Mouse (Mus musculus) heart, postnatal 4 days (tissue): ENCODE measurements at regions not wholly inside any gene's neighbourhood (a gene's known extent, or its start where the extent isn't known, plus 50 kb on each side); places are given as distances from the start of the nearest gene placed in this dataset.

Source experiments
- DNase-seq: peaks from one replicate; pipeline ENCODE4 v3.0.0; 2021

DNA sequence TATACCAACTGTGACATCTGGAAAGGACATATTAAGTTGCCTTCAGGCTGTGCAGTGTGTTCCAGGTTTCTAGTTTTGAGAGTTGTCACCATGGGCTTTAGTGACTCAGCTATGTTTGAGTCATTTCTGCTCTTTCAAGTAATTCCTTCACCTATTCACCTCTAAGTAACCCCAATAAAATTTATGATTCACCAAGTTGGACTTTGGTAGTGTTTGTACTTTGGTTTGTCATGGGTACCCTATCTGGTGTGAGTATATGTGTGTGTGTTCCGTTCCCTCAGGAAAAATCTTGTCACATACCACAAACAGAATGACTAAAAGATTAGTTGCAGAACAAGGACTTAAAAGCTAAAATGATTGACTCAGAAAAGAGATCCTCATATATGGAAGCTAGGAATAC, 76.8 kb upstream of the Crbn start:
- DNase-seq, result no peak

DNA sequence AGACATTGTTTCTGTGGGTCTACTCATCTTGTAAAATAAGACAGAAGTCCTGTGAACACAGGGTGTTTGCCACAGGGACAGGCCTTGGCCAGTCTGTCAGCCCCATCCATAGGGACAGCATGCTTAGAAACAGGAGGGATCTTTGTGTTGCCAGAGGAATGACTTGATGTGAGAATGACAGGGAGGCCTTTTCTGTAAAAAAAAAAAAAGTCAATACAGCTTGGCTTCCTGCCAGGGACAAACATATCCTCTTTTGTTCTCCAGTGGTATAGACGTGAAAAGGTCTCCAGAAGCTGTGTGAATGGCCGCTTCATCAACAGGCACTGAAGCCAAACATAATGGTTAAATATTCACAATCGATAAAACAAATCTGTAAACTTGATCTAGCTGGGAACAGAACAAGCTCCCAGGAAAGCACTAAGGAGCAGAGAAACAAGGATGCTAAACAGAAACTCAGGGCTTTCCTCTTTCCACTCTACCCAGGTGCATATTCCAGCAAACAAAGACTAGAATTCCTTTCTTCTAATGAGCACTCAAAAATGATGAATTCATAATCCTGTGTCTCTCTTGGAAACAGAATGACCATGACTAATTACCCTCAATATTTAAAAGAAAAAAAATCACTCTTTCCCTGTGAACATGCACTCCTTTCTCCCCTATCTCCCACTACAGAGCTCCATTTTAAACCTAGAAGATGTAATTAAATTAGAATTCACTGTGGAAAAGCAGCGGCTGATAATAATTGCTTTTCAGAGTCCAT, 92.2 kb upstream of the Crbn start:
- DNase-seq, result no peak

DNA sequence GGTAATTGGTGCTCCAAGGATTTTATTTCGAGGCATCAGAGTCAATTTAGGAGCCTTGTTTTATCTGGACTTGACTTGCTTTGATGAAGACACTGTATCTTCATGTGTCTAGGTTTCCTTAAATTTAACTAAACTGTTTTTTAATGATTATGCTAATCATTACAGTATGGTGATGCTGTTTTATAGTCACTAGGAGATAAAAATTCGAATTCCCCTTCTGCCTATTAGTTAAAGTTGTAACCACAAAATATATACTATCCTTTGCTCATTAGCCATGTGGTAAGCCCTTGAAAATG, 92.7 kb upstream of the Crbn start:
- DNase-seq, result no peak

DNA sequence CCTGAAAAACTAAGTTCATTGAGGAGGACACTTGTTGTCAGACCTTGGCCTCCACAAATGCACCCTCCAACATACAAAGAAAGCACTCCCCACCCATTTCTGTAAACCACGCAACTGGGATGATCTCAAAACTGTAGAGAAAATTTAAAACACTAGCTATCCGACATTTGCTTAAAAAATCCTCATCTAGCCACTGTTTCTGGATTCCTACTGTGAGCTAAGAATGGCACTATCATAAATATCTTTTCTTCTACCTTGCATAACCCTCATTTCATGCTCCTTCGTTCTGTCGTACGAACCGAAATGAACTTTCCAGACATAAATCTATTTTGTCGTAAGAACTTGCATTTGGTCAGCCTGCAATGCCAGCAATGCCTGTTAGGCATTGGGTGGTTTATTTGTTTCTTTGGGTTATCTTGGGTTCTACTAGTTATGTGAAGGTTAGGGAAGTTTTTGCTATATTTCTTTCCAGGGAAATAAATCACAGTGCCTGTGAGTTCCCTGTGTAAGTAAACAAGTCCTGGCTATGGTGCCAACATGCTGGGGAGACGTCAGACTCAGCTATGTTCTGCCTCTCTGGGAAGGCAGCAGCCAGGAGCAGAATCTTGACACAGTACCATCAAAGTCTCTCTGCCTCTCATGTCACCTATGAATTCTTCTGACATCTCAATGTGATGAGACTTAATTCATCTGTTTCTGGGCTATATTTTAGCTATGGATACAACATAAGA, 104.2 kb upstream of the Crbn start:
- DNase-seq, result no peak

DNA sequence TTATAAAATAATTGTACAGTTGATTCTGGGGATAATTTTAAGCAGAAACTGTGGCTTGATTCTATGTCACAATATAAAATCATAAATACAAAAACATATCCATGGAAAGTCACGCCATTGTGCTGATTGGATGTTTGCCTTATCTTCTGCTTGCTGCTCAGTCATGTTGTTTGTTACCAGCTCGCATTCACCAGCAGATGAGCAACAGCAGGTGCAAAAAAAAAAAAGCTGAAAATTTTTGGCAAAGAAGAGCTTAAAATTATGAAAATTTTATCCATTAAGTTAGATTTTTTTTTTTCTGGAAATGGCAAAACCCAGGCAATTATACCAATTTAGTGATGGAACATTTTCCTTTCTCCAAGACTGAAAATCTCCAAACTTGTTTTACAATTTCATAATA, 115.2 kb upstream of the Crbn start:
- DNase-seq, result no peak

DNA sequence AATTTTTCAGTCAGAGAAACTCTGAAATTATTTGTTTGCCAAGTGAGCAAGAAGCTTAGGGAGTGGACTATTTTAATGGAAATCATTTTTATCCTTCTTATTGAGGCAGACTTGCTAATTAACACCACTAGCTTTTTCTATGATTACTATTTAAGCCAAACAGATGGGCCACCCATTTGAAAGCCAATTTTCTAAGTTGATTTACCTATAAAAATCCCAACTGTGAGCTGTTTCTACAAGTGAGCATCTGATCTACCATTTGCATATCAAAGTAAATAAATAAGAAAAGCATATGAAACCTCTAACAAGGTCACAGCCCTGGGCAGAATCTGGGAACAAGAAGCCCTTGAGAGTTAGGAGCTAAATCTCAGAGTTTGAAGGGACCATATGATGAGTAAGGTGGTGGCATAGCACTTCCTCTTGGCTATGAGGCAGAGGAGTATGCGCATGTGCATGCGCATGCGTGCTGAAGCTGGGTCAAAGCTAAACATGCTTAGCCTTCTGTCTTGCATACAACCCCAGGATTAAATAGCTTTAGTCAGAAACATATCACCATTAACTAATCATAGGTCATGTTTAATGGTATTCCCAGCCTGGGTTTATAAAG, 116.9 kb upstream of the Crbn start:
- DNase-seq, result no peak

DNA sequence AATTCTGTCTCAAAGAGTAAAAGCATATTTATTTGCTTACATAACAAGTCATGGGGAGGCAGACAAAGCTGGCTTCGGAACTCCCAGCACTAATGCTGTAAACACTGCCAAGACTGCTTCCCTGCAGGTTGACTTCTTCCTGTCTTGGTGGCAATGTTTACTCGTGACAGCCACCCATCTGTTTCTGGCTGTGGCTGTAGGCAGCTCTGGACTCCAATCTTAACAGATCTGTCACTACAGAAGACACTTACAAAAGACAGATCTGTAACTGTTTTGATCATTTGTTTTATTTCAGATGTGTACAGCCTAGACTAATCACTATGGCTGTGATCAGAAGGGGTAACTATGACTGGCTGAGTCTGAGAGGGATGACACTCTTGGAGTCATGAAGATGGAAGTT, 121.1 kb upstream of the Crbn start:
- DNase-seq, result no peak

DNA sequence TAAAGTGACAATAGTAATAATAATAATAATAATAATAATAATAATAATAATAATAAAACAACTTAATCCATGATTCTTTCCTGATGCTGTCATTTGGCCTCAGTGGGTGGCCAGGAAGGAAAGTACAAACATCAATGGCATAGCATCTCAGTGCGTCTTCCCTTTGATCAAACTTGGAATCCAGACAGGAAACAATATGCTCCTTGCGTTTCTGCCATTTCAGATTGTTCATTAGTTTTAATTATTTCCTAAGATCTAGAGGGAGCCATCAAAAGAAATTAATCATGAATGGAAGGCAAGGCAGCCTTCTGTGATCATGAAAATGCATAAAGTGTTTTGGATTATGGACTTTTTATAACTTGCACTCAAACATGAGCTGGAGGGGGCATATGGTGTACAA, 125.6 kb upstream of the Crbn start:
- DNase-seq, result no peak

DNA sequence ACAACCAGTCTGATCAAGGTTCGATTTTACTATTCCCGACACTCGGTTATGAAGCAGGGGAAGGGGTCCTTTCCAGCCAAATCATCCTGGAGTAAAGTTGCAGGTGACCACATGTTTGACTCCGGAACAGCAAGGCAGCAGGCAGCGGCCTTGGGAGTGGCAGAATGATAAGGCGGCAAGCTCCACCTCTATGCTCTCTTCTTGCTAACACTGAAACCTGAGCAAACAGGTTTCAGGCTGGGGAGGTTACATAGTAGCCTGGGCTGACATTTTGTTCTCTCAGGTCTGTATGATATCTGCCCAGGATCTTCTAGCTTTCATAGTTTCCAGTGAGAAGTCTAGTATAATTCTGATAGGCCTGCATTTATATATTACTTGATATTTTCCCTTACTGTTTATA, 133.7 kb upstream of the Crbn start:
- DNase-seq, result no peak

DNA sequence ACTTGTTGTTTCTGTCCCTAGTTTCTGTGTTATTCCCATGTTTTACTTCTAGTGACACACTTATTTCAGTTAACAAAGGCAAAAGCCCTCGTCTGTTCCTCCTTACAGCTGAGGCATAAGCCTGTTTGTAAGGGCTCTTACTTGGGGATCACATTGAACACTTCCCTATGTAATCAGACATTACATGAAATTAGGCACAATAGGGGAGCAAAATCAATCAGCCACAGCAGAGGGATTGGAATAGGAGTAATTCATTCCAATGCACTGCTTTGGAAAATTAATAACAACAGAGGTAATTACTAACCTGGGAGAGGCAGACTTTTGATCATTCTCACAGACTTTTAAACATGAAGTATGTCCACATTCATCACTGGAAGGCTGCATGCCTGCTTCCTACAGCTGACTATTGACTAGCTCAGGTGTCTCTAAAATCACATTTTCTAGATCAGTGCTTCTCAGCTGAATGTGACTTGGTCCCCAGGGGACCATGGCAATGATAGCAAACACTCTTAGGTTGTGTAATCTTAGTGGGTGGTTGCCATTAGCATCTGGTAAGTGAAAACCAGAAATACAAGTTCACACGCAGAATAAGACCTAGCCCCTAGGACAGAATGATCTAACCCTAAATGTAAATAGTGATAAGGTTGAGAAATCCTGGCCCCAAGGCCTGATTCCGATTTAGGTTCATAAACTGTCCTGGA, 146.5 kb upstream of the Crbn start:
- DNase-seq, result no peak

DNA sequence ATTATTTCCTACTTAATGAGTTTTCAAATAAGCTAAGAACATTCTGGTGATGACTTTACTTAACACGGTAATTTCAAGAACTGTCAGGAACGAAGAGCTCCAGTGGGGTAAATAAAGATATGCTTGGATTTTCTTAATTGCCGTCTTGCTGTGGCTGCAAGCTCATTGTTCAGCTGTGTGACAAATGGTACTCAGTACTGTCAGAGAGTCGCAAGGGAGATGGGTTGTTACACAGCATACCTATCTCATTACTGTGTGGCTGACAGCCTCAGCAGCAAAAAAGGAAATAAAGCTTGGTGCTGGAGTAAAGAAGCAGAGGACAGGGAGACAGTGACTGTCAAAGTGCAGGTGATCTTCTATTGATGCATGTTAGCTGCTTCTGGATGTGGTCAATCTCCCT, 151.0 kb upstream of the Crbn start:
- DNase-seq, result no peak

DNA sequence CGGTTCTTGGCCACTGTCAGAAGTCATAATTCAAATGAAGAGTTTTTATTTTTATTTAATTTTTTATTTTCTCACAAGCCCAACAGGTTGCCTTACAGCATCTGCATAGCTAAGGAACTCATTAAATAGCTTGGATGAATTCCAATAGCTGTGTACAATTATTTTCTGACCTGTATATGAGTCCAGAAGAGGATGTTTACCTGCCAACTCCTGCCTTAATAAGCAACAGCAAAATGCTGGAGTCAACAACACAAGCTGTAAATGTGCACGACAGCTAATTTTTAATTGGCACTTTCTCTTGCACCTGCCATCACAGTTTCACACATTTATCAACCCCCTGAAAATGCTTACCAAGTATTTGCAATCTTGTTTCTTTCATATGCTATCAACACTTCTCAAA, 161.4 kb upstream of the Crbn start:
- DNase-seq, result no peak

DNA sequence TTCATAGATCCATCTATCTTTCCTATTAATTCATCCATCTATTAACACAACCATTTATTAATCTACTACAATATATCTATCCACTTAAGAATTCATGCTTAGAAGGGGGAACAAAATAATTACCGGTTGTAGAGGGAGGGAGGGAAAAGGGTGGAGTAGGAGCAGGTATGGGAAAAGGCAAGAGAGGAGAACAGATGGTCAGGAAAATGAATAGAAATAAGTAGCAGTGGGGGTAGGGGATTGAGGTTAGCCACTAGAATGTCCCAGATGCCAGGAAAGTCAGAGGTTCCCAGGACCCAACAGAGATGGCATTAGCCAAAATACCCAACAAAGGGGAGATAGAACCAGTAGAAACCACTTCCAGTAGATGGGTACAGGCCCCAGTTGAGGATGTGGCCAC, 164.5 kb upstream of the Crbn start:
- no peak for DNase-seq

DNA sequence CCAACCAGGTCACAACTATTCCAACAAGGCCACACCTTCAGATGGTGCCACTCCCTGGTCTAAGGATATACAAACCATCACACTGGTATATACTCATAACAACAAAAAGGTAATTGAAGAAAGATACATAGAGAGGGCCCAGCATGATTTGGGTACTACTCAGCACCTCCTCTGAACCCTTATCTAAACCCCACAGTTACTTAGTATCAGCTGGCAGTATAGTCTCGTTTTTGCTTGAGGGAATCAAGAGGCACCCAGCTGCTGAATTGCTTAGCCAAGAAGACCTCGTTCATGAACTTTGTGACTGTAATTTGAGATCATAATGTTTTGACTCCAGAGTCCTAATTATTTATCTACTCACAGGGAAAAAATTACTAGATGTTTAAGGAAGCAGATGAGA, 175.6 kb upstream of the Crbn start:
- no peak for DNase-seq

DNA sequence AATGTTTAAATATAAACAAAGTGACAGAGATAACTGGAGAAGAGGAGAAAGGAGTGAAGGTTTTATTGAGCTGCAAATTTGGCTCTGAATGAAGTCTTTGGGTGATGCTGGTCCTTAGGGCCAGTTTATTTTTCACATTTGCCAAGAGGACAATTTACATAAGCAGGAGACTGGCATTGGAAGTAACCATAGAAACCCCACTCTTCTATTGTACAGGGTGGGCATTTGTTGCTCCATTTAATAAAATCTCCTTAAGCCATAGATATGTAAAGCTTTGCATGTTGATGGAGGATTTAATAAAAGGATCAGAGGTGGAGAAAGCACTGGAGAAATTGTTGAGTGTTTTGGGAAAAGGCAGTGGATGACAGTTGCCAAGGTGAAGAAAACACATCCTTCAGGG, 178.8 kb upstream of the Crbn start:
- DNase-seq, result no peak

DNA sequence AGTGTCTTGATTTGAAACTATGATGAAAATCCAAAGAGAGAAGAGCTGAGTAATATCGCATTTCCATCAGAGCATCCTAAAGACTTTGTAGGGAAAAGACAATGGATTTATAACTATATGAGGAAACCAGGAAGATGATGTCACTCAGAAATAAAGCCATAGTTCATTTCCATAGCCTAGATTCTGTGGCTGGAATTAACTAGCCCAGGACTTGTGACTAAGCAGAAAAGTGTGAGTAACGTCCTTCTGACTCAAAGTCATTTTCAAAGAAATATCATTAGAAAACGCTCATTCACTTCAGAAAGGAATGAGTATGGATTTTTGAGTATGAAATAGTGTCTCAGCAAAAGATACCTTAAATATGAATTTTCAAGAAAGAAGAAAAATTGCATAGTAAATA, 179.9 kb upstream of the Crbn start:
- DNase-seq, result no peak

DNA sequence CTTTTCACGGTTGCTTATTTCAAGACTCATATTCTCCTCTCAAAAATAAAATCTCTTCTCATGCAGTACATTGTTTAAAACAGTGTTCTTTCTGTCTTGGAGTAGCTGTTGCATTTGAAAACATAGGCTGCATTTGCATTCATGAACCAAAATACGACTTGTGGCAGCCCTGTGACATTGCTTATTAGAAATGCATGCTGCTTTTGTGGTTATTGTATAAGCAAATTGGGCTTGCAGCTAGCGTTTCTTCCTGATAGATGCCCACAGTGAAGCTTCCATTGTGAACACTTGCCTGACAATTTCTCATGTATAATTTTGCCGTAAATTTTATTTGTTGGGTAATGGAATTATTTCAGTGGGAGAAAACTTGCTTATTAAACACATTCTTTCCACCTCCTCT, 180.3 kb upstream of the Crbn start:
- DNase-seq, result no peak

DNA sequence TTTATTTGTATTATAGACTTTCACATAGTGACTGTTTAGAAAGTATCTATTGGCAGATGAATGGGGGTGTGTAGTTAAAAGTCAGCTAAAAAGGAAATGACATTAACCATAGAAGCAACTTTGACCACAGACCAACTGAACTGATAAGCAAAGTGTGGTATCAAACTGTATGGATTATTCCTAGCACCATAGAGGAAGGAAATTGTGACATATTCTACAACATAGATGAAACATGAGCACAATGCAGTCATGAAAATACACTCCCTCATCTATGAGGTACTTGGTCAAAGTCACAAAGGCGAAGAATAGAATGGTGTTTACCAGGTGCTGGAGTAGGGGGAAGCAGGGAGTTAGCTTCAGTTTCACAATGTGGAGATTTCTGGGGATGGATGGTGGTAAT, 181.4 kb upstream of the Crbn start:
- no peak for DNase-seq

DNA sequence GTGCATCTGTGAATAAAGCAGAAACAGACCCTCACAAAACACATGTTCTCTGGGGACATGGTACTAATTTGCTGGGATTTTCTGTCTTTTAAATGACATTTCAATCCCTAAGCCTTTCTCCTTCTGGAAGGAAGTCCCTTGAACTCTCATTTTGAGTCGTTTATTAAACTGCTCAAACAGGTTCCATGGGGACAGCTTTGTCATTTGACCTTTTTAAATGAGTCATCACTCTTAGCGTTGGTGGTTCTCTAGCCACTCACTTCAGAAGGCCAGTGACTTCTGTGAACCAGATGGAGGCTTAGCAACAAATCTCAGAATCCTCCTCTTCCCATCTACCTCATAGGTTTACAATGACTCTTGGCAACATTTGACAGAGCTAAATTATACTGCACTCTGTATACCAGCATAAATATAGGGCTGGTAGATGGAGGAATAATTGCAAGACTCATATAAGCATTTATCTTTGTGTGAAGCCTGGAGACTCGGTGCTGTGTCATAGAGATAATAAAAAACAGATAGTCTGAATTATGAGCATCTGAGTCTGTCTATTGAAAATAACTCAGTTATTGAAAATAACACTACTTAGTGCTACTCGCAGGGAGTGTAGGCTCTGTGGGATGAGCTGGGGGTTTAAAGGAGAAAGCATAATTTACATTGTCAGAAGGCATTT, 185.4 kb upstream of the Crbn start:
- no peak for DNase-seq

DNA sequence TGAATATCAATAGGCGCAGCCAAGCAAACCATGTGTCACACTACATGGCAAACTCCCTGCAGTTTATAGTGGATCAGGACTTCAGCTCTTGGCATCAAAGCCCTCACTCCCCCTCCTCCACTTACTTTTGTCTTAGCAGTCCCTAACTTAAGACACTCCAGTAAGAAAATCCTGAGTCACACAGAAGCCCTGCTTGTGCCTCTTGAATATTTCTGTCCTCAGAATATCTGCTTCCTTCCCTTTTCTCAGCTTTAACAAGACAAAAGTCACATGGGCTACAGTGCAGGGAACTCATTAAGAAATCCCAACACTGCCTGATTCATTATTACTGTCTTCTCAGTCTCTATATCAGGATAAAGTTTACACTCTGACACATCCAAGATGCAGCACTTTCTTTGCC, 191.7 kb upstream of the Crbn start:
- no peak for DNase-seq

DNA sequence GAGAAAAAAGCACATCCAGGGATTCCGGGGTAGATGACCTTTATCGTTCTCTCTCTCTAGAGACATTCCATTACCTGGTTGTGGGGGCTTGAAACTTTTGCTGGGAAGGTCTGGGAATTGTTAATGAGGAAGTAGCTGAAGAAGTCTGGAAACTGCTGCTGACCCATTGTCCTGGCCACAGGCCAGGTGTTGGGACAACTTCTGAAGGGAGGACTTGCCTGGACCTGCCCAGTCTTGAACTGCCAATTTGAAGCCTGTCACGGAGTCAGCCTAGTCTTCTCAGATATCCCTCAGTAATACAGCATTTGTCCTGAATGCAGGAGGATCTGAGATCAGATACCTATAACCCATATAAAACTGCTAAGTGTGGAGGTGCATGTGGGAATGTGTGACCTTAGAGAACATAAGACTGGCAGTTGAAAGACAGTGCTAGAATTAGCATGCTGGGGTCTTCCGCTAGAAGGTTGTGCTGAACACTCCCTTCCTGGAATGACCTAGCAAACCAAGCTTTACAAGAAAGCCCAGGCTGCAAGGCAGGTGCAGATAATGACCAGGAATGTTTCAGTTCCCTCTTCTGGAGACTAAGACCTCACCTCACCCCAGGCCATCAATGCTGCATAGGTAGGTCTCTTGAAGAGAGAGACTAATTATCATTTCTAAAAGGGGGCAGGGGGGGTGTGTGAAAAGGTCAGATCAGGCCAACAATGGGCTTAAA, 204.7 kb upstream of the Crbn start:
- DNase-seq, result no peak

DNA sequence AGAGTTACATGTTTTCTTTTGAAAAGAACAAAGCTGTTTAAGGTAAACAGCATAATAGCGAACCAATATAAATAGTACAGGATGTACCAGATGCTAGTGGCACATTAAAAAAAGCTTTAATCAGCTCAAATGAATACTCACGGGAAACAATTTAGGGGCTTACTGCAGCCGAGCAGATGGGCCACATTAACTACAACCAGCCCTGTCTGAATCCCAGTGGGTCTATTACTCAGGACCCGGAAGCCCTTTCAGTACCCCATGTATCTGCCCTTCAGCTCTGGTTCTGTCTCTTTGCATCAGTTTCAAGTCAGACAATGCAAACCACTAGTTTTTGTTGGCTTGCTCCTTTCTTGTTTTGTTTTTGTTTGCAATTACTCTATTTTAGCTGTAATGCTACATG, 210.9 kb upstream of the Crbn start:
- no peak for DNase-seq
